Mouse (Mus musculus) MEL (cell line): Measurements from ENCODE around the gene Zbtb24. TPM values are rescaled to one million over a fixed set of nuclear protein-coding genes. Genes with fewer than 3 reads are reported as not detected.

Experiments used
- DNase-seq: peaks from one replicate; pipeline ENCODE4 v3.0.0; 2011; ENCODE audit warnings: low read depth, low spot score
- H3K27ac ChIP-seq: 2 replicates; pipeline ENCODE4 v1.5.1; 2012; ENCODE audit warnings: low read depth, mild to moderate bottlenecking, control low read depth, low read length, moderate library complexity; ENCODE audit not compliant: control insufficient read depth
- H3K27me3 ChIP-seq, 2 experiments: fragments of 150-350 bp in 1 of 2; sonication (generic) in 1 of 2; 2 replicates each; pipeline ENCODE4 v1.6.1; 2012; ENCODE audit warnings: low read length in 2 of 2, mild to moderate bottlenecking in 2 of 2, improper control_type of control experiment in 1 of 2, moderate library complexity in 1 of 2; ENCODE audit not compliant: insufficient read depth in 2 of 2, control insufficient read depth in 1 of 2
- H3K36me3 ChIP-seq, 2 experiments: 2 replicates each; pipeline ENCODE4 v1.6.1; 2012 to 2014; ENCODE audit warnings: low read length in 2 of 2, improper control_type of control experiment in 1 of 2, inconsistent platforms in 1 of 2, mild to moderate bottlenecking in 1 of 2; ENCODE audit not compliant: insufficient read depth in 2 of 2, control insufficient read depth in 1 of 2
- H3K4me1 ChIP-seq, 2 experiments: fragments of 150-350 bp in 1 of 2; sonication (generic) in 1 of 2; 2 replicates each; pipeline ENCODE4 v1.6.1; 2012; ENCODE audit warnings: low read length in 2 of 2, improper control_type of control experiment in 1 of 2, mild to moderate bottlenecking in 1 of 2; ENCODE audit not compliant: insufficient read depth in 2 of 2, control insufficient read depth in 1 of 2
- H3K4me3 ChIP-seq, 2 experiments: fragments of 150-350 bp in 1 of 2; sonication (generic) in 1 of 2; 2 replicates each; pipeline ENCODE4 v1.5.1; 2012; ENCODE audit warnings: low read depth in 2 of 2, low read length in 2 of 2, mild to moderate bottlenecking in 2 of 2, moderate library complexity in 2 of 2, control low read depth in 1 of 2, improper control_type of control experiment in 1 of 2; ENCODE audit not compliant: control insufficient read depth in 1 of 2, insufficient read depth in 1 of 2
- H3K79me2 ChIP-seq: 2 replicates; pipeline ENCODE4 v1.6.1; 2012; ENCODE audit warnings: mild to moderate bottlenecking, low read length, moderate library complexity; ENCODE audit not compliant: control insufficient read depth, poor library complexity, insufficient read depth
- H3K9ac ChIP-seq: 2 replicates; pipeline ENCODE4 v1.6.1; 2012; ENCODE audit warnings: low read depth, mild to moderate bottlenecking, control low read depth, low read length, moderate library complexity; ENCODE audit not compliant: control insufficient read depth, poor library complexity, severe bottlenecking
- H3K9me3 ChIP-seq: fragments of 150-350 bp; sonication (generic); replicated peaks from 2 replicates; pipeline ENCODE4 v1.6.1; 2012; ENCODE audit warnings: mild to moderate bottlenecking, low read length, improper control_type of control experiment, moderate library complexity; ENCODE audit not compliant: insufficient read depth
- BHLHE40 ChIP-seq: IDR thresholded peaks from 2 replicates; pipeline ENCODE4 v1.6.1; 2012; ENCODE audit warnings: low read depth, mild to moderate bottlenecking, inconsistent platforms, low read length, improper control_type of control experiment, borderline replicate concordance
- CTCF ChIP-seq, 3 experiments: IDR thresholded peaks in 2 of 3; conservative IDR thresholded peaks in 1 of 3; 2 replicates each; pipeline ENCODE4 v1.5.1; 2011 to 2012; ENCODE audit warnings: low read length in 3 of 3, low read depth in 2 of 3, mild to moderate bottlenecking in 2 of 3, improper control_type of control experiment in 1 of 3, inconsistent platforms in 1 of 3, mixed read lengths in 1 of 3, moderate library complexity in 1 of 3; ENCODE audit not compliant: control insufficient read depth in 1 of 3, insufficient read depth in 1 of 3, poor library complexity in 1 of 3, severe bottlenecking in 1 of 3
- EP300 ChIP-seq, 2 experiments: IDR thresholded peaks; 2 replicates each; pipeline ENCODE4 v1.6.1; 2011; ENCODE audit warnings: improper control_type of control experiment in 2 of 2, low read length in 2 of 2, low read depth in 1 of 2, mild to moderate bottlenecking in 1 of 2
- HCFC1 ChIP-seq: IDR thresholded peaks from 2 replicates; pipeline ENCODE4 v1.6.1; 2012; ENCODE audit warnings: low read depth, mild to moderate bottlenecking, inconsistent platforms, low read length, improper control_type of control experiment, moderate library complexity
- JUND ChIP-seq: IDR thresholded peaks from 2 replicates; pipeline ENCODE4 v1.6.1; 2011; ENCODE audit warnings: low read depth, mild to moderate bottlenecking, improper control_type of control experiment, low read length
- MAFK ChIP-seq: IDR thresholded peaks from 2 replicates; pipeline ENCODE4 v1.6.1; 2011; ENCODE audit warnings: low read depth, mild to moderate bottlenecking, low read length, improper control_type of control experiment, borderline replicate concordance
- MEF2A ChIP-seq: IDR thresholded peaks from 2 replicates; pipeline ENCODE4 v1.6.1; 2014; ENCODE audit warnings: low read depth, mild to moderate bottlenecking, inconsistent platforms, low read length, improper control_type of control experiment; ENCODE audit not compliant: poor library complexity, insufficient replicate concordance, severe bottlenecking; ENCODE audit errors: extremely low read depth
- MYB ChIP-seq: IDR thresholded peaks from 2 replicates; pipeline ENCODE4 v1.6.1; 2011; ENCODE audit warnings: mild to moderate bottlenecking, low read depth, low read length, improper control_type of control experiment
- POLR2AphosphoS2 ChIP-seq: IDR thresholded peaks from 2 replicates; pipeline ENCODE4 v1.6.1; 2011; ENCODE audit warnings: low read length, improper control_type of control experiment
- SIN3A ChIP-seq: IDR thresholded peaks from 2 replicates; pipeline ENCODE4 v1.6.1; 2012; ENCODE audit warnings: low read length, improper control_type of control experiment, inconsistent platforms
- SMC3 ChIP-seq: IDR thresholded peaks from 2 replicates; pipeline ENCODE4 v1.6.1; 2011; ENCODE audit warnings: low read depth, low read length, improper control_type of control experiment
- TAL1 ChIP-seq: IDR thresholded peaks from 2 replicates; pipeline ENCODE4 v1.6.1; 2012; ENCODE audit warnings: mild to moderate bottlenecking, inconsistent platforms, low read length, moderate library complexity, mixed read lengths
- USF1 ChIP-seq: IDR thresholded peaks from 2 replicates; pipeline ENCODE4 v1.6.1; 2014; ENCODE audit warnings: low read depth, mild to moderate bottlenecking, inconsistent platforms, low read length, improper control_type of control experiment, moderate library complexity
- USF2 ChIP-seq, 2 experiments: IDR thresholded peaks; 2 replicates each; pipeline ENCODE4 v1.6.1; 2011 to 2012; ENCODE audit warnings: improper control_type of control experiment in 2 of 2, low read length in 2 of 2, borderline replicate concordance in 1 of 2, inconsistent platforms in 1 of 2, low read depth in 1 of 2, mild to moderate bottlenecking in 1 of 2; ENCODE audit not compliant: insufficient read depth in 1 of 2
- ZC3H11A ChIP-seq: IDR thresholded peaks from 2 replicates; pipeline ENCODE4 v1.6.1; 2012; ENCODE audit warnings: low read depth, mild to moderate bottlenecking, inconsistent platforms, low read length, improper control_type of control experiment
- ZKSCAN1 ChIP-seq: IDR thresholded peaks from 2 replicates; pipeline ENCODE4 v1.6.1; 2012; ENCODE audit warnings: low read depth, mild to moderate bottlenecking, inconsistent platforms, low read length, improper control_type of control experiment, moderate library complexity
- ZMIZ1 ChIP-seq: IDR thresholded peaks from 2 replicates; pipeline ENCODE4 v1.6.1; 2012; ENCODE audit warnings: low read depth, mild to moderate bottlenecking, inconsistent platforms, low read length, improper control_type of control experiment, moderate library complexity
- polyA plus RNA-seq, 2 experiments: library from polyadenylated mRNA; stranded (reverse) in 1 of 2; unstranded in 1 of 2; fragments of >175 nt in 1 of 2; fragments of >200 nt in 1 of 2; gene quantifications; 2 replicates each; pipeline versions ENCODE4 v1.2.1 to v1.2.4; 2012; ENCODE audit warnings: low replicate concordance in 2 of 2, low read depth in 1 of 2; ENCODE audit not compliant: insufficient read length in 2 of 2, insufficient read depth in 1 of 2, missing spikeins in 1 of 2
- total RNA-seq: library from RNA; depleted of rRNA; stranded (reverse); fragments of 300-350 nt; gene quantifications from 2 replicates; pipeline ENCODE4 v1.2.3, GENCODE M21; 2012

The Zbtb24 gene
- total and polyA plus RNA-seq, 3 experiments: 7.6 to 11.0 TPM; not detected in 1

DNA sequence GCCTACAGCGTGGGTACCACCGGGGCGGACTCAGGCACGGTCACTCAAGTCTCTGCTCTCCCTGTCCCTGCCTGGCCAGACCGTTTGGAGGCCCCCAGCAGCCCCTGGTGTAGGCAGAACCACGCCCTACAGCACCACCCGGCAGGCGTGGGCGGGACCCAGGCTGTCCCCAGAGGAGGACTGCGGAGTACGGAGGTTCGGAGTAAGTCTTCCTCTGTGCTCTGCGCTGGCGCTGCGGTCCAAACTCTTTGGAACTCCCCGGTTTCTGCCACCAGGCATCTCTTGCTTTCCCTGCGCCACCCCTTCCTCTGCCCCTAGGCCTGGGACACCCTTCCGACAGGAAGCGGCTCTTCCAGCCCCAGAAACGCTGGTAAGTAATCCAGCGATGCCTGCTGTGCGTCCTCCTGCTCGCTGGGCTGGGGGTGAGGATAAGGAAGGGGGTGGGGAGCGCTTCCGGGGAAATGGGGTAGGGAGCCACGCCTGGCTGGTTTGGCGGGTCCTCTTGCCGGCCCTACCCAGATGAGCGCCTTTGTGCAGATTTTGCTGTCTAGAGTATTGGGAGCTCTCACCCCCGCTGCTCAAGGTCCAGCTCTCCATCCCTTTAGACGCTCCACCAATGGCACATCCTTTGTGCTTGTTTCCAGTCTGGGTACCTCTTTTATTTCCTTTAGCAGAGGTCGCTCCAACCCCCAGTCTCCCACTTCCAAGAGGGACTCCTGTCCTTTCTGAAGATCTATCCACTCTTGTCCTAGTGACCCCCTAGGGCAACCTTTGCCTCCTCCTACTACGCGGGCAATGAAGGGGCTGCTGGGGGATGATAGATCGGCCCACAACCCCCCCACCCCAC lies 26.2 kb downstream of the Zbtb24 start, which contains the start of gene Mical1:
Mical1 (plus strand) TSS at position 144 of the 847 bp plus-strand sequence.
- Histone ChIP-seq H3K4me3 (peak within 1 kb of the TSS; percentile 38 to 63), H3K9ac (peak within 1 kb of the TSS; percentile 67), H3K79me2 (no peaks in the 10 kb centered on the region), H3K9me3 (no peaks in the 10 kb centered on the region)
- TF ChIP-seq POLR2AphosphoS2 (no peak), SMC3 (no peak), MYB (no peak), USF2 (IDR thresholded peaks at IDR 0.05; ENCODE audit: borderline replicate concordance in 1 of 2, insufficient read depth in 1 of 2, low read depth in 1 of 2, low read length in 2 of 2) (no peak), TAL1 (0 out of 2 replicates have a peak, but pooled peaks have one; percentile 7), MAFK (no peak)
- TF ChIP-seq, all 39 proteins: peak for 1
- Histone ChIP-seq H3K4me1 (peaks cover 18 to 44% of the 10 kb centered on the region in 2 experiments), H3K27me3 (no peaks in the 10 kb centered on the region), H3K36me3 (peaks cover 0 to 32% of the 10 kb centered on the region in 2 experiments; a peak in 2 of 4 replicates), H3K27ac (peak within 1 kb of the TSS; percentile 67)
- DNase-seq: peak; percentile 70

- H3K27ac ChIP-seq: peak overlapping the region; percentile 67
- peak overlapping the region; percentile 38 to 63 for H3K4me3 ChIP-seq
- no peaks in the 10 kb centered on the region for H3K9me3 ChIP-seq
- H3K27me3 ChIP-seq: no peaks in the 10 kb centered on the region
- TF ChIP-seq BHLHE40 (no peak), JUND (no peak), ZMIZ1 (no peak), ZKSCAN1 (no peak), MAFK (no peak), SIN3A (no peak), HCFC1 (no peak), USF1 (no peak), USF2 (IDR thresholded peaks at IDR 0.05; ENCODE audit: borderline replicate concordance in 1 of 2, insufficient read depth in 1 of 2, low read depth in 1 of 2, low read length in 2 of 2) (no peak), EP300 (IDR thresholded peaks at IDR 0.05; ENCODE audit: low read depth in 1 of 2, low read length in 2 of 2) (no peak), TAL1 (no peak), MEF2A (no peak), CTCF (IDR thresholded peaks at IDR 0.05 in 2 of 3, conservative IDR thresholded peaks at IDR 0.05 in 1 of 3; ENCODE audit: control insufficient read depth in 1 of 3, insufficient read depth in 1 of 3, low read depth in 2 of 3, low read length in 3 of 3, poor library complexity in 1 of 3, severe bottlenecking in 1 of 3) (no peak), ZC3H11A (no peak)
- TF ChIP-seq, all 39 proteins: peak for 0
- Histone ChIP-seq H3K9ac (peak overlapping the region; percentile 67), H3K79me2 (no peaks in the 10 kb centered on the region), H3K4me1 (peaks cover 17 to 41% of the 10 kb centered on the region in 2 experiments), H3K36me3 (peaks cover 0 to 30% of the 10 kb centered on the region in 2 experiments; a peak in 2 of 4 replicates)
- no peak for DNase-seq
Observed at GRCm38 (mm10) chr10:41477018-41477277, 26.8 kb downstream of the Zbtb24 start.
